Mouse (Mus musculus): ENCODE measurements around the gene Mcrip1.
"Not testable (repeated sequence)": the region's sequence is repeated elsewhere in the genome, so short reads cannot be mapped to it uniquely, and the experiment has no call there.

Gene Mcrip1

GRCm38 (mm10) chr11:120549168-120549945 lies at the start of gene Mcrip1:
Gene Mcrip1, minus strand, starts transcription at chr11:120549727.
- DNase-seq, result peak; percentile 96

DNA sequence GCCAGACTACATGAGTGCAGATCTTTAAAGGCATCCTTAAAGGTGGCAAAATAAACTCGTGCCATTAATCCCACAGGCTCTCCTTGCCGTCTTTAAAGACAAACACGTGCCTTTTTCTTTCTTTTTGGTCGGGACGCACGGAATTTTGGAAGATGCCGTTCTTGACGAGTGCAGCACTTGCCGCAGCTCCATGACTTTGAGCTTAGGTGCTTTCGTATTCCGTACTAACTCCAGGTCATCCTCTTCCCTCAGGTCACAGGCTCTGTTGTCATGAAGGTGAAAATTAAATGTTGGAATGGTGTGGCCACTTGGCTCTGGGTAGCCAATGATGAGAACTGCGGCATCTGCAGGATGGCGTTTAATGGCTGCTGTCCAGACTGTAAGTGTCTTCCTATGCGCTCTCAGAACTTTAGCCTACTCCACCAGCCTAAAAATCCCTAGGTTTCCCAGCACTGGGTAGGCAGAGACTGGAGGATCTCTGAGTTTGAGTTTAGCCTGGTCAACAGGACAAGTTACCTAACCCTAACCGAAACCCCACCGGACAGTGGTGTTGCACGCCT lies 49.5 kb upstream of the Mcrip1 start:
- no peak for DNase-seq

- peak; percentile 93 for DNase-seq
These were observed 48.9 kb upstream of the Mcrip1 start, which contains the start of the genes Alyref and Anapc11 for GRCm38 (mm10) chr11:120598283-120598989. Gene Alyref, minus strand, starts transcription at chr11:120598365. Gene Anapc11, plus strand, starts transcription at chr11:120598421.

- DNase-seq, result peak; percentile 40
These were observed 48.0 kb upstream of the Mcrip1 start for GRCm38 (mm10) chr11:120597240-120598235.

- DNase-seq, result no peak
These were observed 39.0 kb upstream of the Mcrip1 start for GRCm38 (mm10) chr11:120588531-120588930.

GRCm38 (mm10) chr11:120583937-120584336 lies 34.4 kb upstream of the Mcrip1 start:
- DNase-seq, result no peak

DNA sequence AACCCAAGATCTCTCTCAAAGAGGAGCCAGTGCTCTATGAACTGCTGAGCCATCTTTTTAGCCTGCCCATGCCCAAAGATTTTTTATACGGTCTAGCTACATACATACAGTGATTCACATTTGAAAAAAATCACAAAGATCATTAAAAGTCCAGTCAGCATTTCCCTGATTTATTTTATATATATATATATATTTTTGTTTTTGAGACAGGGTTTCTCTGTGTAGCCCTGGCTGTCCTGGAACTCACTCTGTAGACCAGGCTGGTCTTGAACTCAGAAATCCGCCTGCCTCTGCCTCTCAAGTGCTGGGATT lies 33.4 kb upstream of the Mcrip1 start:
- not testable (repeated sequence) for DNase-seq

DNA sequence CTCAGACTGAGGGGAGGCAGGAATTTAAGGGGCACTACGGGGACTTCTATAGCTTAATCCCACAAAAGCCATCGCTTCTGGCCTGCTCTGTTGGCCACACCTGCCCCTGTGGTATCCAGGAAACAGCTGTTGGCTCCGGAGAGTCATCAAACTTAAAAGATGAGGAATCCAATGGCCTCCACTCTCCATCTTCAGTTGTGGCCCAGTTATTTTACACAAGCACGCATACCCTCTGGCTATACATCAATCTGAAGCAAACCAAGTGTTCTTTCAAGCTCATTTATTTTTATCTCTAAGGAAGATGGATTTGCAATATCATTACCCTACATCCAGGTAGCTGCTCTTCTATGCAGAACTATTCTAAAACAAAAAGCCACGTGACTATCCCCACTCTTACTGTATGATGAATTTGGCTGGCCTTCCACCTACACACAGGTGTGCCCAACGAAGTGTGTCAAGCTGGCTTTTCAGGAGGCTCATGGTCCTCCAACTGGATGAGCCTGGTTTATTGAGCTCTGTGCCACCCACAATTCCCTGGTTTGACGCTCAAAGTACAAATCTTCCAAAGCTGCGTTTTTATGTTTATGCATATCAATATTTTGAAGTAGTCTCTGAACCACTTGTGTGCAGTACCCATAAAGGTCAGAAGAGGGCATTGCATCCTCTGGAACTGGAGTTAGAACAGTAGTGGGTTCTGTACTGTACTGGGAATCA lies 32.9 kb upstream of the Mcrip1 start:
- peak; percentile 46 for DNase-seq

DNA sequence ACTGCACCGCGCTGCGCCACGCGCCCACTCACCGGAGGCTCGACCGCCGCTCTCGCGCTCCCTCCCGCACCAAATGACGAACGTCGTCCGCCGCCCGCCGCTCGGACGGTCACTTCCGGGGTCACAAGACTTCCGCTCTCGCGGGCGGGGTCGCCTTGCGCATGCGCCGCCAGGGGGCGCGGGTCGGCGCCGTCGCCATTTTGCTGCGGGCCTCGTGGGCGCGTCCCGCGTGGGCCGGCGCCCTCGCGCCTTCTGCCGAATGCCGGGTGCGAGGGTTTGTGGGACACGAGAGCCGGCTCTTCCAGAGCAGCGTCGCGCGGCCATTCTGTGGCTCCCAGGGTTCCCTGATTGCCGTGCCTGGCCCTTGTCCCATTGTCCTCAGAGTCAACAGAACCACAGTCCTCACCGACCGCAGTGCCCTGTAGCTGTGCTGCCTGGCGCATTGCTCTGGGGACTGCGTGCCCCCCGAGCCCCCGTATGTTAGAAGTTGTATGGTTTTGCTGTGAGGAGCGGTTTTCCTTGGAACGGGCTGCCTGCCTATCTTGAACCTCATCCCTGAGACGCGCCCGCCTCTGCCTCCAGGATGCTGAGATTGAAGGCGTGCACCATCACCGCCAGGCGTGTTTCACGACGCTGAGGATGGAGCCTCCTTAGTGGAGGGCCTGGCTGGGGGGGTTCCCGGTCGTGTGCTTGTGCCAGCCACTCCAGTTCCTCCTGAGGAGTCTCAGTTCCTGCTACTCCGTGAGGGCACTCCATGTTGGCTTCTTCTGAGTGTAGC lies 32.2 kb upstream of the Mcrip1 start, which contains the start of gene Arhgdia:
Gene Arhgdia, minus strand, starts transcription at position 135 of the 778 bp plus-strand sequence.
- DNase-seq, result peak; percentile 91

GRCm38 (mm10) chr11:120580871-120581331 lies 31.4 kb upstream of the Mcrip1 start:
- DNase-seq, result peak; percentile 52

DNA sequence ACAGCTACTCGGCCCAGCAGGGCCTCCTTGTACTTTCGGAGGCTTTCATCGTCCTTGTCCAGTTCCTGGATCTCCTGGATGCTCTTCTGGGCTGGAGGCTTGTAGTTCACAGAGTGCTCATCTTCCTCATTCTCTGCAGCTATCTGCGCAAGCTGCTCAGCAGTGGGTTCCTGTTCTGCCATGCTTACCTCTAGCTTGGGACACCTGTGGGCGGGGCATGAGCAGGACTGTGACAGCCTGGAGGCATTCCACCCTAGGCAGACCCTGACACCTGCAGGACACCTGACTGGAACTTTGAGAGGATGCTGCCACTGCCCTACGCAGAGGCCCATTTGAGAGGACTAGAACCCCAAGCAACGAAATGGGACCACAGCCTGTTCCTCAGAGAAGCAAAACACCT lies 30.7 kb upstream of the Mcrip1 start:
- peak; percentile 48 for DNase-seq

- DNase-seq, result peak; percentile 76
These were observed 30.0 kb upstream of the Mcrip1 start for GRCm38 (mm10) chr11:120579316-120580107.

- DNase-seq, result peak; percentile 28
These were observed 29.2 kb upstream of the Mcrip1 start for GRCm38 (mm10) chr11:120578694-120579243.

GRCm38 (mm10) chr11:120578024-120578693 lies 28.6 kb upstream of the Mcrip1 start:
- DNase-seq, result peak; percentile 65

DNA sequence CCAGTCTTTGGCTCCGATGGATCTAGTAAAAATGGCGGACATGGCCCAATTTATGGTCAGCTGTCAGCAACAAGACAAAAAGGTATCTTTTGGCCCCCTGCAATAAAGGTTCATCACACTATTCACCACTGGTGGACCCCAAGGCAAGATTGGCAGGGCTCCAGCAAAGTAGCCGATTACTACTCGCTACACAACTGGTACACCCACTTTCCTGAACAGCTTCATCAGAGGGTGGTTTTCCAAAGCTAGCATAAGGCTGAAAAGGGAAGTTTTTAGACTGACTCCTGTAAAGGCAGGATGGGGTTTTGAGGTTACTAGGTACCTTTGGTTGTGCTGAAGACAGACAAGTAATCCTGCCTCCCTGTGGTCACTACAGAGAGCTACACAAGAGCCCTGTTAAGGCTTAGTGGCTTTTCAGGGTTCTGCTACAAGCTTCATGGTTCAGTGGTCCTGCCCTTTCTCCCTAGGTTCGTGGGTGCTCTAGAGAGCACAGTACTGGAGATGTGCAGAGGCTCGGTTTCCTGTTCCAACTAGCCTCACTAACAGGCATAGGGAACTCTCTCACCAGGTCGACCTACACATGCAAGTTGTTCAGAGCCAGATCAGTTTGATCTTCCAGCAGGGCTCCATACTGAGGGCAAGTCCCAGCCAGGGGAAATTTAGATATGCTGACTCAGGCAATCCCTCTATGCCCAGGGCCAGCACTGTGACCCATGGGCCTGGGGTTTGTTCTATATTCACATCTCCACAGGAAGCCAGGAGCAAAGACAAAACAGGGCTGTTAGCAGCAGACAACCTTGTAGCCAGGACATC lies 27.9 kb upstream of the Mcrip1 start:
- DNase-seq, result peak; percentile 54

DNA sequence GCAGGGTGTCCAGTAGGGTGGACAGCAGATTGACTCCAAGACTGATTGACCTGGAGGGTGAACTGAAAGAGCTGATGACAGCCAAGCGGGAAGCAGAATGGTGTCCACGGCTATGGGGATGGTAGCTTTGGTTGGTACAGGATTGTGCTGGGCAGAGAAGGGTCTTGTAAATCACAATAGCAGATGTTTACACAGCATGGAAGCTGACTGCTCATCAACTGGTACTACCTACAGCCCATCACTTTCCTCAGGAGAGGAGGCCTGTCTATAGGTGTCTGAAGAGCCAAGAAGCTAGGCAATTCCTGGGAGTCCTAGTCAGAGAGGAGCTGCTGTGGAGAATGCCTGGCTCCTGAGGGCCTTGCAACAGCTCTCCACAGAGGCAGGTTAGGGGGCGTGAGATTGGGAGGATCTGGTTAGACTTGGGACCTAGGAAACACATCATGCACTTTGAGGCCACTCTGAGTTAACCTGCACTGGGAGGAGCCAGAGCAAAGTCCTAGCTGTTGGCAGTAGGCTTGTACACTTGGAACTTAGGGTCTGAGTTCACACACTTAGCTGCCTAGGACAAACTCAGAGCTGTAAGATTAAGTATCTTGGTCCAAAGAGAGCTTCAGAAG lies 26.9 kb upstream of the Mcrip1 start:
- peak; percentile 76 for DNase-seq

DNA sequence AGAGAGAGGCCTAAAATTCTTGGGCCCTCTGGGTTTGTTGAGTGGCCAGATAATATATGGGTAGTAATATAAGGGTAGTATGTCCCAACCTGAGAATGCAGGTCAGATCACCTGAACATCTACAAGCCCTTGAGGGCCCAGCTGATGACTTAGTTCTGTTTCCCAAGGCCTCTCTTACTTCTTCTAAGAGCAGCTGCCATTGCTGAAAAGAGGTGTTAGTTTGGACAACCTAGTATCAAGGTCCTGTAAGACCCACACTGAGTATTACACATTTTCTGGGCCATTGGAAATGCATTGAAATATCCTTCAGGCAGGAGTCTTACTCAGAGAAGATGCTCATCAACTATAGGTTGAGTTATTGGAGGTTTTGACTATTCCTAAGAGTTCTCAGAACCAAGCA lies 26.4 kb upstream of the Mcrip1 start:
- DNase-seq, result no peak

GRCm38 (mm10) chr11:120575046-120575445 lies 25.5 kb upstream of the Mcrip1 start:
- DNase-seq, result no peak

All from kidney, adult 18-20 months (tissue).